In genomic region chr3:98055008-98055345, GRCm38 (mm10) we compare ENCODE assay signal across 17 mouse cellular contexts. TPM values are rescaled to one million over a fixed set of nuclear protein-coding genes. Genes with fewer than 3 reads are reported as not detected.
A peak's percentile ranks its signal among the peaks of the same experiment; 100 is the strongest.
DNase-seq lines count a peak whose midpoint lies in the region; ATAC-seq and TF ChIP-seq lines count a peak whose summit lies in the region.
"Had no signal": no experiment of that assay in that cellular context is flagged by ENCODE, and none has a peak within 500 bp of the region (broad histone marks: within the 10 kb centered on the region; RNA-seq: fewer than 3 reads in every experiment).

No protein-coding gene starts in this region.

- intact Hi-C loops in left cerebral cortex, postnatal 10 days (cut with DNase I): no loop called here

- no peak for TF ChIP-seq POLR2A in brain, embryonic 14.5 days (IDR thresholded peaks at IDR 0.05; ENCODE audit: borderline replicate concordance, extremely low read depth, insufficient read depth, insufficient read length, poor library complexity, severe bottlenecking)

- 48% methylated on average over 6 of the region's 6 CpGs for WGBS in heart, embryonic 13.5 days
- WGBS in heart, embryonic 11.5 days (ENCODE audit: insufficient replicate concordance): 64% methylated on average over 6 of the region's 6 CpGs
- 37% methylated on average over 6 of the region's 6 CpGs for WGBS in forebrain, embryonic 16.5 days
- WGBS in liver, embryonic 15.5 days (ENCODE audit: insufficient replicate concordance): 25% methylated on average over 6 of the region's 6 CpGs

- H3K4me1 ChIP-seq in heart, embryonic 13.5 days: peaks cover 84% of the 10 kb centered on the region
- H3K4me1 ChIP-seq in heart, embryonic 11.5 days (ENCODE audit: control insufficient read depth, insufficient read depth, low read length): peaks cover 16% of the 10 kb centered on the region
- peaks cover 43% of the 10 kb centered on the region for H3K4me1 ChIP-seq in forebrain, embryonic 16.5 days (replicated peaks; ENCODE audit: control insufficient read depth, insufficient read depth, low read length)
- H3K4me1 ChIP-seq in liver, embryonic 15.5 days (replicated peaks): peaks cover 81% of the 10 kb centered on the region

- no peak overlapping the region for H3K4me2 ChIP-seq in heart, embryonic 13.5 days
- H3K4me2 ChIP-seq in heart, embryonic 11.5 days: no peak overlapping the region
- H3K4me2 ChIP-seq in forebrain, embryonic 16.5 days (ENCODE audit: low read length): 0 out of 2 replicates have a peak overlapping the region, but pooled peaks have one; percentile 11
- H3K4me2 ChIP-seq in liver, embryonic 15.5 days: peak overlapping the region; percentile 21; the same call in 1 of the 2 replicates
- H3K4me2 ChIP-seq: embryonic facial prominence, embryonic 15.5 days; neural tube, embryonic 15.5 days had no signal

- no peaks in the 10 kb centered on the region for H3K9me3 ChIP-seq in heart, embryonic 13.5 days
- H3K9me3 ChIP-seq in heart, embryonic 11.5 days (replicated peaks; ENCODE audit: control insufficient read depth, low read length): no peaks in the 10 kb centered on the region
- no peaks in the 10 kb centered on the region for H3K9me3 ChIP-seq in forebrain, embryonic 16.5 days (ENCODE audit: control insufficient read depth, low read length)
- no peaks in the 10 kb centered on the region for H3K9me3 ChIP-seq in liver, embryonic 15.5 days (replicated peaks)
- H3K9me3 ChIP-seq: embryonic facial prominence, embryonic 15.5 days; neural tube, embryonic 15.5 days had no signal

- H3K27me3 ChIP-seq in heart, embryonic 13.5 days (replicated peaks): no peaks in the 10 kb centered on the region
- no peaks in the 10 kb centered on the region for H3K27me3 ChIP-seq in heart, embryonic 11.5 days (ENCODE audit: control insufficient read depth, insufficient read depth, low read length)
- no peaks in the 10 kb centered on the region for H3K27me3 ChIP-seq in forebrain, embryonic 16.5 days (replicated peaks; ENCODE audit: control insufficient read depth, insufficient read depth, low read length)
- H3K27me3 ChIP-seq in liver, embryonic 15.5 days: no peaks in the 10 kb centered on the region
- H3K27me3 ChIP-seq: embryonic facial prominence, embryonic 15.5 days; neural tube, embryonic 15.5 days had no signal

- no peak overlapping the region for H3K4me3 ChIP-seq in heart, embryonic 13.5 days
- H3K4me3 ChIP-seq in heart, embryonic 11.5 days (ENCODE audit: low read depth, low read length): no peak overlapping the region
- no peak overlapping the region for H3K4me3 ChIP-seq in forebrain, embryonic 16.5 days (replicated peaks; ENCODE audit: low read length)
- no peak overlapping the region for H3K4me3 ChIP-seq in liver, embryonic 15.5 days (replicated peaks)
- H3K4me3 ChIP-seq: embryonic facial prominence, embryonic 15.5 days; neural tube, embryonic 15.5 days had no signal

- 0 out of 2 replicates have a peak overlapping the region, but pooled peaks have one; percentile 17 for H3K27ac ChIP-seq in heart, embryonic 13.5 days (replicated peaks)
- no peak overlapping the region for H3K27ac ChIP-seq in heart, embryonic 11.5 days (ENCODE audit: low read depth, low read length)
- peak overlapping the region; percentile 47; the same call in 1 of the 2 replicates for H3K27ac ChIP-seq in forebrain, embryonic 16.5 days (ENCODE audit: low read length)
- peak overlapping the region; percentile 56; the same call in 1 of the 2 replicates for H3K27ac ChIP-seq in liver, embryonic 15.5 days (replicated peaks)
- H3K27ac ChIP-seq: kidney, postnatal 0 days; macrophage; neural tube, embryonic 15.5 days had no signal

- DNase-seq in brain, embryonic 14.5 days (ENCODE audit: low read depth): peak; percentile 71
- no peak for DNase-seq in left cerebral cortex, postnatal 10 days (ENCODE audit: extremely low spot score in 1 of 2, low spot score in 2 of 2)
- DNase-seq in cerebellum, adult 9-11 months: no peak
- DNase-seq in adrenal gland, adult 18-20 months (ENCODE audit: low spot score in 2 of 2): no peak
- DNase-seq: adrenal gland, postnatal 25 days; cerebellum, adult 11 months; heart, adult 18-20 months; heart, postnatal 14 days; right cerebral cortex, adult 18-20 months had no signal

- no peak for TF ChIP-seq CTCF in brain, embryonic 14.5 days (IDR thresholded peaks at IDR 0.05; ENCODE audit: borderline replicate concordance, extremely low read depth, insufficient read depth, insufficient read length)

- no peak for ATAC-seq in heart, embryonic 13.5 days (ENCODE audit: extremely low read depth, insufficient number of reproducible peaks, low FRiP score, low TSS enrichment)
- no peak for ATAC-seq in heart, embryonic 11.5 days (replicated peaks; ENCODE audit: insufficient number of reproducible peaks, low FRiP score, low TSS enrichment)
- ATAC-seq in forebrain, embryonic 16.5 days: peak; percentile 26; the same call in 1 of the 2 replicates
- ATAC-seq in liver, embryonic 15.5 days (ENCODE audit: insufficient read depth): peak; percentile 71

- H3K9ac ChIP-seq in heart, embryonic 13.5 days: no peak overlapping the region
- H3K9ac ChIP-seq in heart, embryonic 11.5 days (ENCODE audit: low read depth, low read length): no peak overlapping the region
- no peak overlapping the region for H3K9ac ChIP-seq in forebrain, embryonic 16.5 days (replicated peaks; ENCODE audit: low read depth, low read length)
- H3K9ac ChIP-seq in liver, embryonic 15.5 days: no peak overlapping the region
- H3K9ac ChIP-seq: embryonic facial prominence, embryonic 15.5 days; neural tube, embryonic 15.5 days had no signal

- H3K36me3 ChIP-seq in heart, embryonic 13.5 days: 0 out of 2 replicates have a peak, but pooled peaks cover 3% of the 10 kb centered on the region
- no peaks in the 10 kb centered on the region for H3K36me3 ChIP-seq in heart, embryonic 11.5 days (ENCODE audit: control insufficient read depth, insufficient read depth, low read length)
- H3K36me3 ChIP-seq in forebrain, embryonic 16.5 days (ENCODE audit: control insufficient read depth, insufficient read depth): no peaks in the 10 kb centered on the region
- 0 out of 2 replicates have a peak, but pooled peaks cover 5% of the 10 kb centered on the region for H3K36me3 ChIP-seq in liver, embryonic 15.5 days (replicated peaks)
- H3K36me3 ChIP-seq: neural tube, embryonic 15.5 days had no signal

RNA-seq across cellular contexts. Expression of gene Notch2, which starts 41.6 kb away (rescaled TPM):
- 11.9 and 12.1 TPM in 2 replicates for polyA plus RNA-seq in heart, embryonic 13.5 days (2015; fragmentation: Nextera tagmentation; extraction: Ambion mirVana)
- polyA plus RNA-seq in heart, embryonic 11.5 days (2014; fragmentation: Nextera tagmentation; extraction: Ambion mirVana): 12.5 and 13.4 TPM in 2 replicates
- polyA plus RNA-seq in brain, embryonic 14.5 days (2012; rRNA removed): 15.5 and 18.2 TPM in 2 replicates
- polyA plus RNA-seq in forebrain, embryonic 16.5 days (2015; fragmentation: Nextera tagmentation; extraction: Ambion mirVana): 14.6 and 19.5 TPM in 2 replicates
- polyA plus RNA-seq in liver, embryonic 15.5 days (2015; fragmentation: Nextera tagmentation; extraction: Ambion mirVana): 6.4 and 7.0 TPM in 2 replicates
- 10 to 100 TPM; 15.5 to 17.9 TPM for total RNA-seq in left cerebral cortex, postnatal 10 days (2021)
- 10 to 100 TPM; 46.6 to 79.1 TPM for total RNA-seq in adrenal gland, adult 18-20 months (2021)

Comparison
In these comparisons a context has a peak if more than half of its experiments do, and no peak if none do; other contexts are left out.
1. ATAC-seq: peak in forebrain, embryonic 16.5 days (single experiment) and liver, embryonic 15.5 days (single experiment); none in heart, embryonic 13.5 days (single experiment) and heart, embryonic 11.5 days (single experiment).
2. H3K4me2 ChIP-seq: peak in forebrain, embryonic 16.5 days (single experiment) and liver, embryonic 15.5 days (single experiment); none in heart, embryonic 13.5 days (single experiment) and heart, embryonic 11.5 days (single experiment).